Mouse (Mus musculus) liver, adult 2 months (tissue): Measurements from ENCODE around the gene Casc4.

ENCODE experiments used
- CTCF ChIP-seq: fragments of 200-500 bp; IDR thresholded peaks from 2 replicates; pipeline ENCODE4 v1.5.1; 2011; ENCODE audit warnings: low read depth, low read length, control low read depth
- POLR2A ChIP-seq: fragments of 200-500 bp; IDR thresholded peaks from 2 replicates; pipeline ENCODE4 v1.6.1; 2011; ENCODE audit warnings: low read length, control low read depth; ENCODE audit not compliant: insufficient read depth; ENCODE audit errors: extremely low read depth

- TF ChIP-seq CTCF (no peak), POLR2A (no peak)
Measured at GRCm38 (mm10) chr2:121954971-121955656, 88.3 kb downstream of the Casc4 start.
